Mouse (Mus musculus) ES-Bruce4 (cell line): Measurements from ENCODE around the gene Mylk.

Experiments
- CTCF ChIP-seq: IDR thresholded peaks from one replicate; pipeline ENCODE4 v1.8.1; 2011; ENCODE audit warnings: low read depth, low read length
- EP300 ChIP-seq: IDR thresholded peaks from 2 replicates; pipeline ENCODE4 v1.6.1; 2011; ENCODE audit warnings: low read depth, low read length; ENCODE audit not compliant: insufficient read depth
- POLR2A ChIP-seq: IDR thresholded peaks from one replicate; pipeline ENCODE4 v1.8.1; 2011; ENCODE audit warnings: low read length; ENCODE audit not compliant: insufficient read depth

DNA sequence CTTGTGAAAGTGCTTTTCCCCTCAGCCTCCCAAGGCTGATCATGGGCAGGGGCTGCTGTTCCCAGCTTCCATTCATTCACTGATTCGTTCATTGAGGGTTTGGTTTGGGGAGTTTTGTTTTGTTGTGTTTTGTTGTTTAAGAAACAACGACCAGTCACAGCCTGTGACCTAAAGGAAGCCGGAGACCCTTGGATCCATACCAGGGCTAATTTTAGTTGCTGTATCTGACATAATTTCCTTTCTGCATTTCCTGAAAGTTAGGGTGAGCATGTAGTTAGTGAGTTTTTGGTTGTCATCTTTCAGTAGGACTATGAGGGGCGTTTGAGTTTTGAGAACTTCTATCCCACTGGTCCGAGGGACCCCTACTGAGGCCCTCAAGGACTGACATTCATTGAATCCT lies 207.2 kb downstream of the Mylk start:
- TF ChIP-seq POLR2A, result no peak
- no peak for TF ChIP-seq CTCF
- TF ChIP-seq EP300, result no peak
